In the genomic region with DNA sequence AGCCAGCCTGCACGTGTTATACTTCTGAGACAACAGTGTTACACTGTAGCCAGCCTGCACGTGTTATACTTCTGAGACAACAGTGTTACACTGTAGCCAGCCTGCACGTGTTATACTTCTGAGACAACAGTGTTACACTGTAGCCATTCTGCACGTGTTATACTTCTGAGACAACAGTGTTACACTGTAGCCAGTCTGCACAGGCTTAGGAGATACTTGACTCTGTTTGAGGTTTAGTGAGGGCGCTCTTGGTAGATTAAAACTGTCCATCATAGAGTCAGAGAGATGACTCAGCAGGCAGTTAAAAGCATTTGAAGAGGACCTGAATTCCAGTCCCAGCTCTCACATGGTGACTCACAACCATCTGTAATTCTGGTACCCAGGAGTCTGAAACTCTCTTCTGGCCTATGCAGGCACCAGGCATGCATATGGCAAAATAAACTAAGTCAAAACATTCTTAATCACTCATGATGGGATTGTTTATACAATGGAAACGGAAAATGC, we compare ENCODE assay signal across 16 mouse cellular contexts. TPM values are rescaled to one million over a fixed set of nuclear protein-coding genes. Genes with fewer than 3 reads are reported as not detected.
"Had no signal": no experiment of that assay in that cellular context is flagged by ENCODE, and none has a peak within 500 bp of the region (broad histone marks: within the 10 kb centered on the region; RNA-seq: fewer than 3 reads in every experiment).

No protein-coding gene starts in this region.

RNA-seq across cellular contexts. Expression of a gene that starts 5.5 kb away (rescaled TPM):
- polyA plus RNA-seq: kidney, embryonic 14.5 days; kidney, postnatal 0 days; large intestine, adult 2 months; limb, embryonic 11.5 days; limb, embryonic 14.5 days; liver, adult 2 months; liver, embryonic 13.5 days; liver, embryonic 16.5 days; lung, adult 2 months; lung, embryonic 16.5 days; macrophage; midbrain, embryonic 12.5 days; midbrain, embryonic 15.5 days; neural tube, embryonic 15.5 days; stomach, embryonic 15.5 days; urinary bladder, adult 2 months had no signal

RNA-seq across cellular contexts. Expression of a gene that starts 51.9 kb away (rescaled TPM):
- polyA plus RNA-seq: liver, adult 2 months had no signal
